Mouse (Mus musculus) ovary, postnatal 10 days (tissue): ENCODE measurements around the gene Med13l.

Experiments used
- DNase-seq: peaks from one replicate; pipeline ENCODE4 v3.0.0; 2022; ENCODE audit warnings: low spot score

Gene Med13l

DNA sequence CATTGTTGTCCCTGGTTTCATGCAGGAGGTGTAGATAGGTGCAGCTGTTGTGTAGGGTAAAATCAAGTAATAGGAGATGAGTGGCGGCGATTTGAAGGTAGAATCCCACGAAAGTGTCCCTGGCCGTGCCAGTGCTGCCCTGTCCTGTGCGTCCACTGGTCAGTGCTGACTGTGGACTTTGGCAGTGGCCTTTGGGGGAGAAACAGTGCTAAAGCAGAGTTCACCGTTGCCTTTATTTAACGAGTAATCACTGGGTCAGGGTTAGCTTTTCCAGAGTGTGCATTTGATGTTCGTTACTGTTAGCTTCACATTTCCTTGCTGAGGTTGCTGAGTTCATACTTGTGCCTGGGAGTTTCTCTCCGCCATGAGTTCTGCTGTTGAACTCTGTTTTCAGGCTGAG, 133.5 kb downstream of the Med13l start:
- DNase-seq, result no peak

DNA sequence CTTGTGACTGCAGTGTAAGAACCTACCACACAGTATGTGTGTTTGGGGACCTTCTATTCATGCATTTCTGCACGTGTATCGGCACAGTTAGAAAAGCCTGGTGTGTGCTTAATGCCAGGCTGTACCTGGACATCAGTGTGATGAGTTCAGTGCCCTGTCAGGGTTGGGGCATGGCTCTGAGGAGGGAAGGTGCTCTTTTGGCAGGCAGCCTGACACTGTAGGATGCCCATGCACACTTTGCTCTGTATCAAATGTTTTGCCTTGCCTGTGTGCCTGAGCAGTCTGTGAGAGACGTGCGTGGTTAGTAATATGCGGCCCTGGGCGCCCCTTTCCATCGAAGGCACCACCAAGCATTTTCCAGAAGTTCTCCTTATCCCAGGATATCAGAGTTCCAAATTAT, 136.6 kb downstream of the Med13l start:
- DNase-seq, result no peak

DNA sequence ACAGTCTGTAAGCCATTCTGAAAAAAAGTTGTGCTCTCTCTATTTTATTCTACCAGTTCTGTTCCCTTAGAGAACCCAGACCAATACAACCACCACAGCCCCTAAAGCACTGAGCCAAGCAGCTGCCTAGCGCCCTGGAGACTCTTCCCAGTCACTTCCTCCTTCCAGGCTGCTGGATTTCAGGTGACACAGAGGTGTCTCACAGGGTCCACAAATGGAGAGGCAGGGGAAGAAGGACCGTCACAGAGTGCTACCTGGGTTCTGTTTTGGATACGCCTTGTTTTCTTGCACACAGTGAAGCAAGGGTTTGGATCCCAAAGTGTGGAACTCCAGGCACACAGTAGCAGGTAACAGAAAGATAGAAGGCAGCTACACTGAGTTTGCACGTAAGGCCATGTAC, 140.5 kb downstream of the Med13l start:
- DNase-seq, result no peak

DNA sequence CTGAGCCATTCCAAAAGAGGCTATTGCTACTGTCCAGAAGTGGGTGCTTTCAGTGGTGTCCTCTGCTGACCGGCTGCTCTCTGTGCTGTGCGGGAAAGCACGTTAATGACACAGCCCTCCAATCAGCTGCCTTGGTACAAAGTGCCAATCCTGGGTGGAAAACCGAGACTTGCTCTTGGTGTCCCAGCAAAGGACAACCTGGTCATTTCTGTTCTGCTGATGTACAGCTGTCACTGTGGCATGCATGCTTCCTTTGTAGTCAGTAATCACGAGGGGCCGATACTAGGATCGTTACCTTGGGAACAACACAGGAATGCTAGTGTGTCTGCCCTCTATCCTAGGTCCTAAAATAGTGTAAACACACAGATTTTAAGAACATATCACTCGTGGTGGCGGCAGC, 142.2 kb downstream of the Med13l start:
- DNase-seq, result no peak

DNA sequence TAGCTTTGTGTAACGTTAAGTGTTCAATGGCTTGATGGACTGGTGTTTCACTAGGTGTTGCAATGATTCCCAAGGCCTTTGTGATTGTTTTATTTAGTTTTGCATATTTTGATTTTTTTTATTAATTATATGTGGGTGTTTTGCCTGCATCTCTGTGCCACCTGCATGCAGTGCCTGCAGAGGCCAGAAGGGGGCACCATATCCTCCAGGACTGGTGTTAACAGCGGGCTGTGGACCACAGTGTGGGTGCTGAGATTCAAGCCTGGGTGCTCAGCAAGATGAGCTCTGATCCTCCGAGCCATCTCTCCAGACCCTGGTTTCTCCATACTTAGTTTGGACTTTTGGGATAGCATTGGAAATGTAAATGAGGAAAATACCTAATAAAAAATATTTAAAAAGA, 143.7 kb downstream of the Med13l start:
- DNase-seq, result no peak

DNA sequence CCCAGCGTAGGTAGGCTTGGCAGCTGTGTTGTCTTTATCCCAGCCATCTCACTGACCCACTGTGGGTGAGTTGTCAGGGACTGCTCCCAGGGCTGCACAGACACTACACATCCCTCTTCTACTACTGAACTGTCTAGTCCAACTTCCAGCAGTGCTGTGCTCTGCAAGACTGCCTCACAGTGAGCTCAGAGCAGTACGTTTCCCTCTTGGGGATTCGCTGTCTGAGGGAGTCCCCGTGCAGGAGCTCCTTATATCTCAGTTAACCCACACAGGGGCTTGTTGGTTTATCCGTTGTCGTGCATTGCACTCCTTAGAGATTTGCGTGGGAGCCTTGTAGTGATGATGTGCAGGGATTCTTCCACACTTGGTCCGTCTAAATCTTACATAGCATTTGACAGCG, 144.5 kb downstream of the Med13l start:
- no peak for DNase-seq

DNA sequence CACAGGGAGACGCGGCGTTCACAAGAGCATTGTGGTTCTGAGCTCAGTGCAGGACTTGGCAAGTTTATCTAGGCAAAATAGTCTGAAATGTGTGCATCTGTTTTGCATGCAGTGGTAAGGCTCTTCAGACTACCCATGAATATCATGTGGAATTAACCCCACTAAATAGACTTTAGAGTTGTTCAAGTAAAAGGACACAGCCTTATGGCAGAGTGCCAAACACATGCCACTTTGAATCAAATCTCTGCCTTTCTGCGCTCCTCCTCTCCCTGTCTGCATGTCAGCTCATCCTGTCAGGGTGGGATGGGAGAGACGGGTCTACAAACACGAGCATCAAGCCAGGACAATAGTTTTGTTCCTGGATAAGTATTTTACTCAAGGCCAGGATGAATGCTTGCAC, 145.5 kb downstream of the Med13l start:
- DNase-seq, result no peak

DNA sequence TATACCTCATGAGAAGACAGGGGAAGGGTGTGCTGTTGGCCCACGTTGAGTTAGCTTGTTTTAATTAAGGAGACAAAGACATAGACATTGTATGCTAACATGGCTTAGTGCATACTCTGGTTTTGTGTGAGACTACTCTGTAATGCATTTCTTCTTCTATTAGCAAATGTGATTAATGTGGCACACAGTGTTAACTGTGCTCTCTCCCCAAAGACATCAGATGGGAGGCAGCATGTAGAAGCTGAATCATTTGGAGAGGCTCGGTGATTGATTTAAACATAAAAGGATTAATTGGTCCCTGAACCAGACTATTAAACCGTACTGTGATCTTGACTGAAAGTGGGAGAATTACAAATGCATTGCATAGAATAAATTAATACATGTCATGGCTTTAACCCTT, 145.9 kb downstream of the Med13l start:
- DNase-seq, result no peak

DNA sequence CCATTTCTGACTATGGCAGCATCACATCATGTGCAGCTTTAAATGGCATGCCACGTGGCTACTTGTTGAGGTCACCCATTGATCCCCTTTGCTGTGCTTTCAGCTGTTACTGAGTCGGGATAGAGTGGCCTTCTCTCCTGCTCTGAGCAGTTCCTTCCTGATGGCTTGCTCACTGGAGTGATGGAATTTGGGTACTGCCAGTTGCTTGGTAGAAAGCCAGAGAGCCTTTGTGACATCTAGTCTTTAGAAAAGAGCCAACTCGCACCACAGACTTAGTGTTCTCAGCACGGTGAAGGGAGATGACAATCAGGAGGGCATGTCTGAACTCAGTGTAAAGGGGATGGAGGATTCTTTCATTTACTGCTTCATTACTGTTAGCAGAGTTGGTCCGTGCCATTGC, 147.0 kb downstream of the Med13l start:
- DNase-seq, result no peak

DNA sequence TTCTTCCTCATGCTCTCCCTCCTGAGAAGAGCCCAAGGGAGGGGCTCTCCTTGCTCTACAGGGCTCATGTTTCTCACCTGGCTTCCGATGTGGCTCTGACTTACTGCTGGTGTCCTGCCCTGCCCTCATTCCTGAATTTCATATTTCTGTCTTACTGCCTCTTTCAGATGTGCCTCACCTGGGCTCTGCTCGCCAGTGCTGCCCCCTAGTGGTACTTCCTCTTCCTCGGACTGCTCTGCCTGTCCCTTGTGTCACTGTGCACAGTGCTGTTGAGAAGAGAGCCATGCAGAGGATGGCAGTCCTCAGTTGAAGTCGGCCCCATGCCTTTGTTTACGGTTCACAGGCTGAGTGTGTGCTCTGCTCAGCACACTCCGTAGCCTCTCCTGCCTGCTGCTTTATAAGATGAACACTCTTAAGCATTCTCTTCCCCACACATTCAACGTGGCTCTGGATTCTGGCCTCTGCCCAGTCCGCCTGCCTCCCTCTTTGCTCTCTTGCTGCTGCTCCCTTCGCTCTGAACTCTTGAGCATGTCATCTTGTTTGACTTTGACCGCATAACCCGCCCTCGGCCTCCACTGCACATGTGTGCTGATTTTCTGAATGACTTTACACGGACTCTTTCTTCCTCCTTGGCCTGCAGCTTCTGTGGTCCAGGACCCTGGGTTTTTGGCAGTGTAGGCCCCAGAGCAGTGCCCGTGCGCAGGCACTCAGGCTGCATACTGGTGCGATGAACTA, 147.9 kb downstream of the Med13l start:
- peak; percentile 27 for DNase-seq

DNA sequence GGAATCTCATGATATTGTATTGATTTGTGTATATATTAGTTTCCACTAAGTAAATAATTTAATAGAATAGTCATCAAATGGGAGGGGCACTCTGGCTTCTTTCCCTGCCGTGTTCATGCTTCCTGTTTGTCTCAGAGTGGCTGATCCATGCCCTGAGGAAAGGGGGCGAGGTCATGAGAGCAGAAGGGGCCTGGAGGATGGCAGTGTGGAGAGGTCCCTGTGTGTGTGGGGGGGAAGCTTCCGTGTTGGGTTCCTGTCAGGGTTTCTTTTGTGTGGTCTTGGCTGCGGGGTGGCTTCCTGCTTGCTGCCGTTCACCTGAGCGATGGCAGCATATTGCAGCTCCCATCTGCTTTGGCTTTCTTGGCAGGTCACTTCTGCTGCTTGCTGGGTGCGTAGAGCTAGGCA, 149.4 kb downstream of the Med13l start:
- DNase-seq, result no peak

DNA sequence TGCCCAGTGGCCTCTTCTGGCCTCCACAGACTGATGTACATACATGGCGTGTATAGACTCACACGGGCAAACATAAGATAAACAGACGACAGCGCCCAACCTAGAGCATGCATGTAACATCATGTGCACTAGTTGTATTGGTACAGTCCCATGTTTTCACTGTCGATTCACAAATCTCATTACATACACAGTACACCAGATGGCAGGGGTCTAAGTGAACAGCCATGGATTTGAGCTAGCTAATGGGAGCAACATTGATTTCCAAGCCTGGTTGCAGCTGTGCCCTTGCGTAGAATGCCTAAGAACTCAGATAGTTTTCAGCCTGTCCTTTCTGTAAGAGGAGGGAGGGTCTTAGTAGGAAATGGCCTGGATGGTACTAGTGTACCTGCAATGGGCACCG, 155.0 kb downstream of the Med13l start:
- DNase-seq, result no peak

DNA sequence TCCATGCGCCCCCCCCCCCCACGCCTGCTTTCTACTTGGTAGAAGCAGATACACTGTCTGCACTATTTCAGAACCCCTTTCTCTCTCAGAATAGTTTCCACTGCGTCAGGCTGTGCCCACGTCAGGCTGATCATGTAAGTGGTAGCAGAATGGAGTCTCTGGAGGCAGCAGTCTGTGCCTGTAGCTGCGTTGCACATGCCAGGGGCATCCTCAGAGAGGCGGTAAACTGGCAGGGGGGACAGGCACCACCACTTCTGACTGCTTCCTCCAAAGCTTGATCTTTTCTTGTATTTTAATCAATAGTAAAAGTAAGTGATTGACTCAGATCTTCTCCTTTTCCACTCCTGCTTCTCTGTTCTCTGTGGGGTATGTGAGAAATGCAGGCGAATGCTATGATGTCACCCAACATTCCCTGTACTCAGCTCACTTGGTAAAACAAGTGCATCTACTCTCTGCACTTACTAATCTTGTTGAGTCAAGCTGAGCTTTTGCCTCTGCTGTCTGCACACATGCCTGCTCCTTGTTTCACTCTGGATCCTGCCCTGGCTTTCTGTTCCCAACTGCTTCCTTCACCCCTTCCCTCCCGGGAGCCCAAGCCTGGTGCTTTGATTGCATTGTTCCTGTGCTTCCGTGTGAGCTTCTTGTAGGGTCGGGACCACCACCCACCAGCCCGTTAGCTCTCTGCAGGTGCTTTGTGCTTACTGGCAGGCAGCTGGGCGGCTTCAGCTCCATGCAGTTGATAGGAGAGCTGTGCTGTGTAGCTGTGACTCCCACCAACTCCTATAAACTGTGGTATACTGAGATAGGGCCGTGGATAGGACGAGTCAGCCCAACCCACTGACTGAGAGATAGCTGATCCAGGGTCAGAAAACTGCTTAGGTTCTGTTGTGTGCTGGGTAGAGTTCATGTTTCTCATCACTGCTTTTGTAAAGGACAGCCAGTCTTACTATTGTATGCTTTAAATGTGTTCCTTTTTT, 156.1 kb downstream of the Med13l start:
- no peak for DNase-seq

DNA sequence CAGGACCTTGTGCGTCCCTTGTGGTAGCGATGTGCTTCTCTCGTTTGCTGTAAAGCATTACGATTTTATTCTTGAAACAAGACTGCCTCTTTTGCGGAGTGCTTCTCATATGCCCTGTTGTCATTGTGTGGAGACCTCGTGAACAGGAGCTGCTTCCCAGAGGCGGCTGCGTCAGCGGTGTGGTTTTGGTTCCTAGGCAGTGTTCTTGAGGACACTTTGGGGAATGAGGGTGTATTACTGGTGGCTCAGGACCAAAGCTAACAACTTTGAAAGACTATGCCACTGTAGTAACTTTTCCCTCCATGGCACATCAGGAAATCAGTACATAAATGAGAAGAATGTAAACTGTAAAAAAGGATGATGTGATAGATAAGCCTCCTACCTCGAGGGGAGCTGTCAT, 157.0 kb downstream of the Med13l start:
- no peak for DNase-seq

DNA sequence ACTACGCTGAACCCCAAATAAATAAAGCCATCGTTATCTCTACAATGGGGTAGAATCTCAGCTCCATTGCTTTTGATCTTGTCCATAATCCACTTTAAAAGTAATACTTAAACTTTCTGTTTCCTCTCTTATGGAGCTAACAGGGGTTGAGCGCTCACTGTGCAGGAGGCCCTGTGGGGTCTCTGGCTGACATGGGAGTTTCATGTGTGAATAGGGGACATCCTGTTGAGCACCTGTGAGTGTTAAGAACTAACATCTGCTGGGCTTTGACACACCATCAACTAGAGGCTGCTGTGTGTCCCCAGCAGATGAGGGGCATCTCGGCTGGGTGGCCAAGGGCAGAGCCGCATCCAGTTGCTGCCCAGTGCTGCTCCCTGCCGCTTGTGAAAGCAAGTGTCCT, 157.6 kb downstream of the Med13l start:
- DNase-seq, result no peak

DNA sequence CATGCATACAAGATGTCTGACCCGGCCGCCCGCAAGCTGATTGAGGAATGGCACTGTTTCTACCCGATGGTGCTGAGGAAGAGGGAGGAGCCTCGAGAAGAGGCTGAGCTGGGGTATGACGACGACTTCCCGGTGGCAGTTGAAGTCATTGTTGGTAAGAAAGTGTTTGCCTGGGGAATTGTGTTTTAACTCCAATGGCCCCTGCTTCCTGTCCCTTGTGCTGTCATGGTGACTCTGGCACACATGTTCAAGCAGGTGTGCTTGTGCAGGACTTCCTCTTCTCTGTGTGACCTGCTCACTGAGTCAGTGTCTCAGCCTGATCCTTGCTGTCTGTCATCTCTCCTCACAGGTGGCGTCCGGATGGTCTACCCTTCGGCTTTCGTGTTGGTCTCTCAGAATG, 160.9 kb downstream of the Med13l start:
- DNase-seq, result no peak

DNA sequence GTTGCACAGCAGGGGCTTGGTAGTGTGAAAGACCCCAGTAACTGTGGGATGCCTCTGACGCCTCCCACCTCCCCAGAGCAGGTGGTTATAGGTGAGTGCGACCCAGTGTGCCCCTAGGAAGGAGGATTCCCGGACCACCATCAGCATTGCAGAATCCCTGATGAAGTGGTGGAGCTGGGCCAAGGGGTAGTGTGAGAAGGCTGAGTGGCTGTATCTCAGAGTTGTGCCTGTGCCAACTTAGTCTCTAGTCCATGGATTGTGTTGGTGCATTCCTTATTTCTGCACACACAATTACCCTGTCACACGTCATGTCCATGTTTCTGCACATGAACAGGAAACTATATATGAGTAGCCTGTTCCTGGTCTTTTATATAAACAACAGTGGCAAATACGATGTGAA, 161.4 kb downstream of the Med13l start:
- DNase-seq, result no peak

DNA sequence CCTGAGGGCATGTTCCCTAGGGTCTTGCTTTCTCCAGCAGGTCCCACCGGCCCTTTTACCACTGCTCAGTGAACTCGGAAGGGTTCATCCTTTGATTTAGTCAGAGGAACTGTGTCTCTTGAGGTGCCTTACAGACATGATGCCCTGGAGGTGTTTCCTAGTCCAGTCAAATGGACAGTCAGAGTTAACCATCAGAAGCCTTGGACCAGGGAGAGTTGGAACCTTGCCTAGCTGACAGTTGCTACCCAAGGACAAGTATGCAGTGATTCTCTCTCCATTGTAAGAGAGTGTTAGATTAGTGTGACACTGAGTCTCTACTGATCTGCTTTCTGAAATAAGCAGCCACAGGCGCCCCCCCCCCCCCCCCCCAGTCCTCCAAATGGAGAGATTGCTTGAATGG, 162.0 kb downstream of the Med13l start:
- DNase-seq, result no peak

DNA sequence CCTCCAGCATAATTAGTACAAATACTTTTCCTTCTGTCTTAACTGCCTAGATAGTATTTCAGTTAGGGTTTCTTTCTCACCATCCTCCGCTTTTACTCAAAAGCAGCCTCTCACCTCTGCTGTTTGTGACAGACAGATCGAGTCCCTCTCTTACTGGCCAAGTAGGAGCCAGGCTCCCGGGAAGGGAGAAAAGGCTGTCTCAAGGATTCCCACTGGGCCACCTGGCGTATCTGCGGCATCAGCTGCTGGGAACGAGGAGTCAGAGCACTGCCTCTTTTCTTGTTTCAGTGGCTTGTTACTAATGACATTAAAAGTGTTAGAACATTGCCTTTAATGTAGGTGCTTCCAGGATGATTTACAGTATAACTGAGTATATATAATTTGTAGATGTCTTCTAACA, 164.9 kb downstream of the Med13l start:
- no peak for DNase-seq

DNA sequence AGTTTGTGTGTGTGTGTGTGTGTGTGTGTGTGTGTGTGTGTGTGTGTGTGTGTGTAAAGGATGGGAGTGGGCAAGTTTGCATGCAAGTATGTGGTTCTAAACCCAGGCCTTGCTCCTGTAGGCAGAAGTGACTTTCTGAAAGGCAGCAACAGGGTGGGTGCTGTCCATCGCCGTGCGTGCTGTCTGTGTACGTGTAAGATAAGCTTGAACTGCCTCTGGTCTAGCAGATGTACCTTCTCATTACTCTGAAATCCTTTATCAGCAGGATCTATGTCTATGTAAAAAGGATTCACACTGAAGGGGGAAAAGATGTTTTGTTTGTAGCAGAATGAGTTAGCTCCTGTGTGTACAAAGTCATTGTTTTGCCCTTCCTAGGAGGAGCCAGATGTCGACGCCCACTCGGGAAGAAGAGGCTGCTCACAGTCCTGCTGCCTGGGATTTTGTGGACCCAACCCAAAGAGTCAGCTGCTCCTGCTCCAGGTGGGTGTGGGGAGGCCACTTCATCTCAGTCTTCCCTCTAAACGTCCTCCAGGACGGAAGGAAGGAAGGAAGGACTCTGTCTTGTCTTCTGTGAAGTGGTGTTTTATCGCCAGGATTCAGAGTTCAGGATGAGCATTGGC, 165.5 kb downstream of the Med13l start:
- DNase-seq, result no peak

DNA sequence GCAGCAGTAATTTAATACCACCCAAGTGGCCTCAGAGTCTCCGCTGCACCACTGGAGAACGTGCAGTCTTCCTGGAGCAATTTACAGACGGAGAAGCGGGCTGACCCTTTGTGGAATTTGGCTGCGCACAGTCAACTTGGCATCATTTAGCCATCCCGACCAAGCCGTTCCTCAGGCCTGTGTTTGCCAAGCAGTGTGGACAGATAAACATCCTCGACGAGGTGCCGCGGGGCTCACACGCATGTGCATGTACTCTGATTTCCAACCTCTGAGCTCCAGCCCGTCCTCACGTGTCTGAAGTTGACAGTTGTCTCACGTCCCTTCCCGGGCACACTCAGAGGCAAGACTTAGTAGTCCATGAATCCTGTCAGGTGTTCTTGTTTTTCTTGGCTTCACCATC, 166.9 kb downstream of the Med13l start:
- DNase-seq, result no peak

DNA sequence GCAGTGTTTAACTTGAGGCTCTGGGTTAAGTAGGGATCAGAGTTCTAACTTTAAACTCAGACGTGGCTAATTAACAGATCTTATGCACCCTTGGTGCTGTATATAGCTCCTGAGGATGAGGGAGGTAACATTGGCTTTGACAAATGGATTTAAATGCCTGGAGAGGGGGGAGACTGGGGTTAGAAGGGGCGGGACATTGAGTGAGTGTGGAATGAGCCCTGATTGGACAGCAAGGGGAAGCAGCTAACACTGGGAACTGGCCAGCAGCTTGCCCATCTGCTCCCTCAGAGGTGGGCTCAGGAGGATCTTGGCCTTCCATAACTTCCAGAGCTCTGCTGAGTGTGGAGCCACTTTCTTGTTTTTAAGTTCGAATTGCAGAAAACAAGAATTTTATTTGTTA, 171.7 kb downstream of the Med13l start:
- DNase-seq, result no peak

DNA sequence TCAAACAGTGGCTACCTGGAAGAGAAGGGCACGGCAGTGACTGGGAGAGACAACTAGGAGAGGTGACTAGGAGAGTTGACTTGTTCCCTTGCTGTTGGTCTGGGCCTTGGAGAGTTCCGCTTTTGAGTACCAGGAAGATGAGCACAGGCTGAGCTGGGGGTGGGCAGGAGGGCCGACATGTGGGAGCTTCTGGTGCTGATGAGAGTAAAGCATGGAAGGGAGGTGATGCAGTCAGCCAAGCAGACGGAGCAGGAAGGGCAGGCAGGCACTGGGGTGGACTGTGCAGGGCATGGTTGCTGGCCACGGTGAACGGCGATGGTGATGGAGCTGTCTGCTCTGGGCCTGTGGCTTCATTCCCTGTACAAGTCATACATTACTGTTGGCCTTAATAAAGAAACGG, 172.2 kb downstream of the Med13l start:
- DNase-seq, result no peak
